Mouse (Mus musculus): ENCODE data around the gene Mpp6. TPM values are rescaled to one million over a fixed set of nuclear protein-coding genes. Genes with fewer than 3 reads are reported as not detected.
A peak's percentile ranks its signal among the peaks of the same experiment; 100 is the strongest.

Gene Mpp6
- total and polyA plus RNA-seq, 3 experiments, result 86.9 to 107 (median 104) TPM

- Histone ChIP-seq H3K9ac (ENCODE audit: insufficient read depth, low read depth) (no peak overlapping the region), H3K27me3 (replicated peaks) (no peaks in the 10 kb centered on the region), H3K79me2 (replicated peaks; ENCODE audit: control insufficient read depth, extremely low read depth, insufficient read depth, poor library complexity, severe bottlenecking) (no peaks in the 10 kb centered on the region; the same call in 1 of the 2 replicates), H3K4me3 (replicated peaks in 1 of 3; ENCODE audit: low read depth in 2 of 3, low read length in 2 of 3, poor library complexity in 1 of 3) (no peak overlapping the region), H3K9me3 (replicated peaks; ENCODE audit: low read length) (no peaks in the 10 kb centered on the region), H3K4me2 (ENCODE audit: insufficient read depth, low read depth, poor library complexity, severe bottlenecking) (peak overlapping the region; percentile 91), H3K36me3 (replicated peaks in 1 of 2; ENCODE audit: control insufficient read depth in 1 of 2, insufficient read depth in 1 of 2, low read length in 1 of 2) (peaks cover 4 to 25% of the 10 kb centered on the region in 2 experiments), H3K4me1 (ENCODE audit: control insufficient read depth in 1 of 2, insufficient read depth in 2 of 2) (peaks cover 2 to 37% of the 10 kb centered on the region in 2 experiments; a peak in 3 of 4 replicates), H3K27ac (ENCODE audit: insufficient read depth, low read depth) (no peak overlapping the region)
- in situ Hi-C loops (cut with MboI; ENCODE audit: low pct_ligation_motif_present, low pct_unique_long_range_greater_than_20kb, low sequenced_read_pairs) (no loop called here), dilution Hi-C loops (cut with MboI; ENCODE audit: extremely low pct_ligation_motif_present, extremely low pct_unique_long_range_greater_than_20kb, low sequenced_read_pairs) (no loop called here)
- peak; percentile 63 for DNase-seq (ENCODE audit: extremely low read depth)
- peak; percentile 26; the same call in 1 of the 2 replicates for TF ChIP-seq ETS1 (conservative IDR thresholded peaks at IDR 0.05; ENCODE audit: low read depth, low read length)
- TF ChIP-seq MAX (IDR thresholded peaks at IDR 0.05; ENCODE audit: low read length), result no peak
- TF ChIP-seq EP300 (IDR thresholded peaks at IDR 0.05; ENCODE audit: low read length), result 0 out of 2 replicates have a peak, but pooled peaks have one; percentile 15
- TF ChIP-seq USF1 (IDR thresholded peaks at IDR 0.05; ENCODE audit: low read depth, low read length), result no peak
- TF ChIP-seq MXI1 (IDR thresholded peaks at IDR 0.05; ENCODE audit: low read depth, low read length), result no peak
- no peak for TF ChIP-seq NELFE (IDR thresholded peaks at IDR 0.05; ENCODE audit: low read depth, low read length)
- TF ChIP-seq ELF1 (IDR thresholded peaks at IDR 0.05; ENCODE audit: low read depth, low read length), result 0 out of 2 replicates have a peak, but pooled peaks have one; percentile 26
These were observed 36.1 kb downstream of the Mpp6 start for GRCm38 (mm10) chr6:50146158-50146557.

- TF ChIP-seq NRF1 (IDR thresholded peaks at IDR 0.05; ENCODE audit: low read depth, low read length) (no peak), NELFE (IDR thresholded peaks at IDR 0.05; ENCODE audit: low read depth, low read length) (no peak), KAT2A (IDR thresholded peaks at IDR 0.05; ENCODE audit: insufficient replicate concordance, low read length) (no peak)
- H3K4me2 ChIP-seq (ENCODE audit: insufficient read depth, low read depth, poor library complexity, severe bottlenecking), result no peak overlapping the region
- H3K27ac ChIP-seq (ENCODE audit: insufficient read depth, low read depth), result no peak overlapping the region
- no peak overlapping the region for H3K9ac ChIP-seq (ENCODE audit: insufficient read depth, low read depth)
- no peaks in the 10 kb centered on the region for H3K79me2 ChIP-seq (replicated peaks; ENCODE audit: control insufficient read depth, extremely low read depth, insufficient read depth, poor library complexity, severe bottlenecking)
- H3K4me3 ChIP-seq (replicated peaks in 1 of 3; ENCODE audit: low read depth in 2 of 3, low read length in 2 of 3, poor library complexity in 1 of 3), result no peak overlapping the region
- dilution Hi-C loops (cut with MboI; ENCODE audit: extremely low pct_ligation_motif_present, extremely low pct_unique_long_range_greater_than_20kb, low sequenced_read_pairs) (no loop called here), in situ Hi-C loops (cut with MboI; ENCODE audit: low pct_ligation_motif_present, low pct_unique_long_range_greater_than_20kb, low sequenced_read_pairs) (no loop called here)
- H3K36me3 ChIP-seq (replicated peaks in 1 of 2; ENCODE audit: control insufficient read depth in 1 of 2, insufficient read depth in 1 of 2, low read length in 1 of 2), result peaks cover 2 to 26% of the 10 kb centered on the region in 2 experiments
- H3K27me3 ChIP-seq (replicated peaks), result no peaks in the 10 kb centered on the region
- H3K4me1 ChIP-seq (ENCODE audit: control insufficient read depth in 1 of 2, insufficient read depth in 2 of 2), result peaks cover 2 to 28% of the 10 kb centered on the region in 2 experiments; a peak in 3 of 4 replicates
- no peaks in the 10 kb centered on the region for H3K9me3 ChIP-seq (replicated peaks; ENCODE audit: low read length)
- DNase-seq (ENCODE audit: extremely low read depth), result no peak
These were observed 39.3 kb downstream of the Mpp6 start for GRCm38 (mm10) chr6:50149378-50149777.

- no peak overlapping the region for H3K9ac ChIP-seq (ENCODE audit: insufficient read depth, low read depth)
- H3K27ac ChIP-seq (ENCODE audit: insufficient read depth, low read depth), result no peak overlapping the region
- H3K4me3 ChIP-seq (replicated peaks in 1 of 3; ENCODE audit: low read depth in 2 of 3, low read length in 2 of 3, poor library complexity in 1 of 3), result no peak overlapping the region
- H3K36me3 ChIP-seq (replicated peaks in 1 of 2; ENCODE audit: control insufficient read depth in 1 of 2, insufficient read depth in 1 of 2, low read length in 1 of 2), result peaks cover 11 to 43% of the 10 kb centered on the region in 2 experiments
- in situ Hi-C loops (cut with MboI; ENCODE audit: low pct_ligation_motif_present, low pct_unique_long_range_greater_than_20kb, low sequenced_read_pairs), result no loop called here
- H3K27me3 ChIP-seq (replicated peaks), result no peaks in the 10 kb centered on the region
- no peak for DNase-seq (ENCODE audit: extremely low read depth)
- no peak for TF ChIP-seq E2F4 (IDR thresholded peaks at IDR 0.05; ENCODE audit: insufficient replicate concordance, low read depth, low read length)
- no peak for TF ChIP-seq POLR2A (IDR thresholded peaks at IDR 0.05; ENCODE audit: low read depth, low read length)
- TF ChIP-seq CHD1 (IDR thresholded peaks at IDR 0.05; ENCODE audit: low read depth, low read length), result no peak
- no peak for TF ChIP-seq NELFE (IDR thresholded peaks at IDR 0.05; ENCODE audit: low read depth, low read length)
- TF ChIP-seq SIN3A (IDR thresholded peaks at IDR 0.05; ENCODE audit: low read length), result no peak
- peaks cover 0 to 6% of the 10 kb centered on the region in 2 experiments; a peak in 1 of 4 replicates for H3K4me1 ChIP-seq (ENCODE audit: control insufficient read depth in 1 of 2, insufficient read depth in 2 of 2)
- no peaks in the 10 kb centered on the region for H3K9me3 ChIP-seq (replicated peaks; ENCODE audit: low read length)
- no peak overlapping the region for H3K4me2 ChIP-seq (ENCODE audit: insufficient read depth, low read depth, poor library complexity, severe bottlenecking)
- no peaks in the 10 kb centered on the region for H3K79me2 ChIP-seq (replicated peaks; ENCODE audit: control insufficient read depth, extremely low read depth, insufficient read depth, poor library complexity, severe bottlenecking)
- dilution Hi-C loops (cut with MboI; ENCODE audit: extremely low pct_ligation_motif_present, extremely low pct_unique_long_range_greater_than_20kb, low sequenced_read_pairs), result no loop called here
These were observed 49.8 kb downstream of the Mpp6 start for GRCm38 (mm10) chr6:50159842-50160241.

All from CH12.LX (cell line).